Mouse (Mus musculus) testis, adult 10 weeks (tissue): Measurements from ENCODE around the gene Rbm4. TPM values are rescaled to one million over a fixed set of nuclear protein-coding genes. Genes with fewer than 3 reads are reported as not detected.

Source experiments
- polyA plus RNA-seq: library from polyadenylated mRNA; stranded (reverse); fragments of 350-450 nt; fragmentation: Illumina TruSeq; extraction: RNeasy Lipid Tissue Mini Kit (QIAGEN cat#74804); gene quantifications from one replicate; pipeline ENCODE4 v1.2.3, GENCODE M21; 2014; ENCODE audit warnings: low read depth, low replicate concordance

Rbm4 gene
- polyA plus RNA-seq = 11.1 TPM

DNA sequence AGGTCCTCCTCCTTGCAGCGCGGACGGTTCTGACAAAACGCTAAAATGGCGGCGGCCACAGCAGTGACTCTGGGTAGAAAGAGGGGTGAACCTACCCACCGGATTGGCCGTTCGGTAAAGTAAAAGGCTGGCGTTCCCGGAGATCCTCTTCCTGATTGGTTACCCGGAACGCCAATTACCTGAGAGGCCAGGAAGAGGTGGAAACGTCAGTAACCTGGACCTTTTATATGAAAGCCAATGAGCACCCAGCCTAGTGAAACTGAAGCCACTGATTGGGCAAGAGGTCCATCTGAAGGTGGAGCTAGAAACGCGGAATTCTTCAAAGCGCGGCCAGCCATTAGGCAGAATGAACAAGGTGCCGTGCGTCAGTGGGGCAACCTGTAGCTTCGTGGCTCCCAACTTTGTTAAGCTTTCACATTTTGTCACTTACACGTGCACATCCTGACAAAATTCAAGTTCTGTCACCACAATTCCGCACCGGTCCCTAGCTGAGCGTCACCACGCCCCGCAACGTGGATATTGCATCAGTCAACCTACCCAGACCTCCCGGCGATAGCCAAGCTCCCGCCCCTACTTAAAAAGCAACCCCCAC, at the start of gene Rbm4:
Gene Rbm4, minus strand, starts transcription at position 71 of the 592 bp plus-strand sequence.

DNA sequence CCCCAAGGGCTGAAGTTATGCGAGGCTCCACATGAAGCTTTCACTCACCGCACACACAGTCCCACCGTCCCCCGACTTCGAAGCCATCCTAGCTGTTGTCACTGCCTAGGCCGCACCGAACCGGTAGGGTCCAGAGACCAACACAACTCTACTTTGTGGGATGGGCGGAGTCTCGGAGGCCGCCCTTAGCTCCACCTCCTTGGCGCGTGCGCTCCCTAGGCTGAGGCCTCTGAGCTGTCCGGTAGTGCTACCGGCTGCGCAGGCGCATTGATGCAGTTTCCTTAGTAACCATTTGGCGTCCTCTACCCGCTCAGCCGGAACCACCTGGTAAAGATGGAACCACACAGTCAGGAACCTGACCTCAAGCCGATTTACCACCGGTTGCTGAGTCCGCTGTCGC, 45.4 kb upstream of the Rbm4 start, which contains the start of the genes Ccs and Ccdc87:
Gene Ccs, minus strand, starts transcription at position 184 of the 400 bp plus-strand sequence.
Gene Ccdc87, plus strand, starts transcription at position 218 of the 400 bp plus-strand sequence.

DNA sequence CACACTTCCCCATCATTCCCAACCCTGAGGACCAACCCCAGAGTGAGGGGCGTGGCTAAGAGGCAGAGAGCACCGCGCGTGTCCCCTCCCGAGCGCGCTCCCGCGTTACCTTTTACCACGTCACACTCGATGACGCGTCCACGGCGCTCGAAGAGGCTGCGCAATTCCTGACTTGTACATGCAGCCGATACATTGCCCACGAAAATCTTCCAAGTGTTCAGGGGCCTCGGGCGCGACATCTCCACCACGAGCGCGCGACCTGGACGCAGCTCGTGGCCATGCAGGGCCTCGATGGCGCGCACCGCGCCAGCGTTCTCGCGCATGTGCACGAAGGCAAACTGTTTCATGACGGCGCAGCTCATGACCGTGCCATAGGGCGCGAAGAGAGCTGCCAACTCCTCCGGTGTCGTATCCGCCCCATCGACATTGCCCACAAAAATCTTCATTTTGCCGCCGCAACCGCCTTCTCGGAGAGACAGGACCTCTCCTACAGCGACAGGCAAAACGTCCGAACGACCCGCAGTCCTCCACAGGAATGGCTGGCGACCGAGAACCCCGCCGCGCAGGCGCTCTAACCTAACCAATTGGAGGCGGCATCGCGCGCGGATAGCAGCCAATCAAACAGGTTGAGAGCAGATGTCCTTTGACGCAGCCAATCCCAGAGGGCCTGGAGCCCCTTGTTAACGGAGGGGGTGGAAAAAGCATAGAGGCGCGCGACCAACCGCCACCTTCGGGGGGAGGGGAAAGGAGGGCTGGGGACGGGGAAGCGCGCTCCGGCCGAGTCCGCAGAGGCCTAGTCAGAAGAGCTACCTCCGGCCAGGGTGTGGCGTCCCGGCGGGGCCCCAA, 17.6 kb upstream of the Rbm4 start, which contains the start of the genes Gm21992 and Rbm14:
Gene Gm21992, minus strand, starts transcription at position 550 of the 846 bp plus-strand sequence.
Gene Rbm14, minus strand, starts transcription at position 572 of the 846 bp plus-strand sequence.

DNA sequence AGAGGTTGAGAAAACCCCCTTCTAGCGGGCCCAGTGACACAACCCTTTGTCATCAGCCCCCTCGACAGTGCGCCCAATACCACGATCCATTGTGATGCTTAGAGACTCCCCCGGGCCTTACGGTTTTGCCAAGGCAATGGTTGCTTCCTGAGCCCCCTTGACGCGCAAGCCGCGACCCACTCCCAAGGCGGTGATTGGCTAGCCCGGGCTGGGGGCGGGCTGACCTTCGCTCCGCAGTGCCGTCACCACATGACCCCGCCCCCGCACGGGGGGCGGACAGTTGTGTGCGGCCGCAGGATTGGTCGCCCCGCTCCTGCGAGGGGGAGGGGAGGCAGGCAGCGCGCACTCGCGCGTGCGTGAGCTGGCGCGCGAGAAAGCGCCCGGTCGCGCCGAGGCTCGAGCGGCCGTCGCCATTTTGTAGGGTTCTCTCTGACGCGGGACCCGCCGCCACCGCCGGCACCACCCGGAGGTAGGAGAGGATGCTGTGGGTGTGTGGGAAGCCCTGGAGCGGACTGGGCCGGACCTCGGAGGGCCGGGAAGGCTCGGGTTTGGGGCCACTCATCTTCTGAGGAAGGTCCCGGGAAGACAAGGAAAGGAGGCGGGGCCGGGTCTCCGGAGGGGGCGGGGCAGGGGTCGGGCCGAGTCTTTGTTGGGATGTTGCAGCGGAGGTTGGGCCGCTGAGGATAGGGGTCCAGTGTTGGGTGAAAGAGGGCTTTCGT, 37.3 kb downstream of the Rbm4 start, which contains the start of gene Rbm4b:
Gene Rbm4b, plus strand, starts transcription at position 305 of the 719 bp plus-strand sequence.

Other genes starting within 250 kb of the Rbm4 start
- gene Lrfn4, start 178.2 kb downstream of the Rbm4 start, polyA plus RNA-seq = not detected
- gene Rce1, start 168.3 kb downstream of the Rbm4 start, polyA plus RNA-seq = 2.3 TPM
- 1.9 TPM for gene Gm960, start 95.2 kb downstream of the Rbm4 start, polyA plus RNA-seq
- 0.13 TPM for gene Sptbn2, start 82.7 kb downstream of the Rbm4 start, polyA plus RNA-seq
- 73.0 TPM for gene Rbm4b, start 37.4 kb downstream of the Rbm4 start, polyA plus RNA-seq
- 4.2 TPM for gene Gm21992, start 17.7 kb upstream of the Rbm4 start, polyA plus RNA-seq
- gene Rbm14, start 17.7 kb upstream of the Rbm4 start, polyA plus RNA-seq = 7.7 TPM
- 1.5 TPM for gene Ccs, start 45.4 kb upstream of the Rbm4 start, polyA plus RNA-seq
- gene Ccdc87, start 45.5 kb upstream of the Rbm4 start, polyA plus RNA-seq = 31.7 TPM
- 10.1 TPM for gene Ctsf, start 61.2 kb upstream of the Rbm4 start, polyA plus RNA-seq
- 0.50 TPM for gene Actn3, start 84.0 kb upstream of the Rbm4 start, polyA plus RNA-seq
- gene Zdhhc24, start 84.8 kb upstream of the Rbm4 start, polyA plus RNA-seq = 6.2 TPM
- 10.4 TPM for gene Bbs1, start 112.7 kb upstream of the Rbm4 start, polyA plus RNA-seq
- gene Dpp3, start 134.4 kb upstream of the Rbm4 start, polyA plus RNA-seq = 3.0 TPM
- 0.28 TPM for gene Peli3, start 149.2 kb upstream of the Rbm4 start, polyA plus RNA-seq
- 36.5 TPM for gene Mrpl11, start 168.2 kb upstream of the Rbm4 start, polyA plus RNA-seq
- gene Npas4, start 196.4 kb upstream of the Rbm4 start, polyA plus RNA-seq = 0.14 TPM
- not detected for gene Slc29a2, start 230.0 kb upstream of the Rbm4 start, polyA plus RNA-seq
- 1.8 TPM for gene B4gat1, start 244.9 kb upstream of the Rbm4 start, polyA plus RNA-seq
- gene AC124502.3, start 245.0 kb upstream of the Rbm4 start, polyA plus RNA-seq = 1.3 TPM
- gene Brms1, start 247.5 kb upstream of the Rbm4 start, polyA plus RNA-seq = 8.2 TPM